Mouse (Mus musculus): ENCODE data around the gene Asb3.
"Not testable (repeated sequence)": the region's sequence is repeated elsewhere in the genome, so short reads cannot be mapped to it uniquely, and the experiment has no call there.

Gene Asb3

GRCm38 (mm10) chr11:31001169-31001908, 116.1 kb downstream of the Asb3 start:
- no peak for DNase-seq

DNA sequence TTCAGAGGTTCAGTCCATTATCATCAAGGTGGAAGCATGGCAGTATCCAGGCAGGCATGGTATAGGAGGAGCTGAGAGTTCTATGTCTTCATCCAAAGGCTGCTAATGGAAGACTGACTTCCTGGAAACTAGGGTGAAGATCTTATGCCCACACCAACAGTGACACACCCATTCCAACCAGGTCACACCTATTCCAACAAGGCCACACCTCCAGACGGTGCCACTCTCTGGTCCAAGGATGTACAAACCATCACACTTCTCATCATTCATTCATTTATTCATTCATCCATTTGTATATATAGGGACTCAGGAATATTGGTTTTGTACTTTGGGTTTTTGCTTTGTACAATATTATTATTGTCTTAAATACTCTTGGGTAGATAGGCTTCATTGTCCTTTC, 124.5 kb downstream of the Asb3 start:
- not testable (repeated sequence) for DNase-seq

DNA sequence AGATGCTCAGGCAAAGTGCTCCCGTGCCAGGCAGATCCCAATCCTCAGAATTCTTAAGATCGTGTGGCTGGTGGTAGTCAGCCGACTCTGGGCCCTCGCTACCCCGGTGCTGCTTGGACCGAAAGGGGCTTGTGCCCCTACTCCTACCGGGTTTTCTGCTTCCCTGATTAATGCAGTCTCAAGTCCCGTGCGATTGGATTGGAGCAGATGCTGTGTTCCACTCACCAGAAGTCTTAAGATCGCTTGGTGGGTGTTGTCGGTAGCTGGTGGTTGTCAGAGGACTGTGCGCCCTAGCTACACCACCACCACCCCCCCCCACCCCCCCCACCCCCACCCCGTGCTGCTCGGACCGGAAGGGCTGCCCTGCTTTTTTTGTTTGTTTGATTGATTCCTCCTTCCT, 132.2 kb downstream of the Asb3 start:
- DNase-seq, result not testable (repeated sequence)

GRCm38 (mm10) chr11:31034958-31035357, 149.7 kb downstream of the Asb3 start:
- DNase-seq, result no peak

- DNase-seq, result no peak
Observed at GRCm38 (mm10) chr11:31089973-31090372, 204.8 kb downstream of the Asb3 start.

- no peak for DNase-seq
Observed at GRCm38 (mm10) chr11:31090478-31090978, 205.3 kb downstream of the Asb3 start.

GRCm38 (mm10) chr11:31099519-31099918, 214.3 kb downstream of the Asb3 start:
- peak; percentile 77 for DNase-seq

DNA sequence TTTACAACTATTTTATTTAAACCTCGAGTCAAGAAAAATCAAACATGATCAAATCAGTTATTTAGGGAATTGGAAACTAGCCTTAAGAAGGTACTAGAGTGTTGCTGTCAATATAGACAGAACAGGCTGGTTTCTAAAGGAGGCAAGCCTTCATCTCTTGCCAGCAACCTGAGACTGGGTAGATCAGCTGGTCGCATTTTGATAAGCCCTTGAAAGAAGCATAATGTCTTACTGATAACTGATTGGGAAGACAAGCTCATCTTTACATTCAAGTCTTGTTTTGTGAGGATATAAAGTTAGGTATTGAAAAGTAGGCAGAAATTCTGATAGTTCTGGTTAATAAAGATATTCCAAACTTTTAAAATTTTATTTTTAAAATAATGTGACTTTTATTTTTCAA, 217.0 kb downstream of the Asb3 start:
- no peak for DNase-seq

DNA sequence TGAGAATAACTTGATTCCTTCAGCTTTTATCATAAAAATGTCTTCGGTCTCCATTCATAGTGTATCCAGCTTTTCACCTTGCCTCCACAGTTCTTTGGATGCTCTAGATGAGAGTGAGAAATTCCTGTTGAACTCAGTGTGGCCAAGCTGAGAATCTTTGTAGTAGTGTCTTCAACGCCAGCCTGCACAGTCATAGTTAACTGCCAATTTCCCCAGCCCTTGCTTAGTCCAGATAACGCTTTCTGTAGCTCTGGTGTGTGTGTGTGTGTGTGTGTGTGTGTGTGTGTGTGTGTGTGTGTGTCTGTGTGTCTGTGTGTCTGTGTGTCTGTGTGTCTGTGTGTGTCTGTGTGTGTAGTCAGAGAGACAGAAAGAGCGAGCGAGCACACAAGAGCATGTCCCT, 220.1 kb downstream of the Asb3 start:
- DNase-seq, result no peak

- DNase-seq, result not testable (repeated sequence)
Observed at GRCm38 (mm10) chr11:31126964-31127363, 241.7 kb downstream of the Asb3 start.

GRCm38 (mm10) chr11:31133726-31134125, 248.5 kb downstream of the Asb3 start:
- DNase-seq, result not testable (repeated sequence)

DNA sequence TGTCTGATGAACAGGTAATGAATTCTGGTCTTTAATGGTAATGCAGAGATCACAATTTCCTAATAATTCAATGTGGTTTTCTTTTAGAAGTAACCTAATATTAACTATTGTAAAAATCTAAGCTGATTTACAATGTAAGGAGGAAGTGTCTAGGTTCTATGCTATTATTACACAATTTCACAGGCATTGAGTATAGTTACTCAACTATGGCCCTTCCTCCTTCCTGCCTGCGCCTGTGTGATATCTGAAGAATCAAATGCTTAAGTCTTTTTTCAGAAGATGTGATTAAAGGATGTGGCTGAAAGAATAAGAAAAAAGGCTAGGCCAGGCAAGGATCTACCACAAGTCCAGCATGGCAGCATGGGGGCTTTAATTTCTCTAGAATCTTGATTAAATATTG, 249.6 kb downstream of the Asb3 start:
- not testable (repeated sequence) for DNase-seq

DNA sequence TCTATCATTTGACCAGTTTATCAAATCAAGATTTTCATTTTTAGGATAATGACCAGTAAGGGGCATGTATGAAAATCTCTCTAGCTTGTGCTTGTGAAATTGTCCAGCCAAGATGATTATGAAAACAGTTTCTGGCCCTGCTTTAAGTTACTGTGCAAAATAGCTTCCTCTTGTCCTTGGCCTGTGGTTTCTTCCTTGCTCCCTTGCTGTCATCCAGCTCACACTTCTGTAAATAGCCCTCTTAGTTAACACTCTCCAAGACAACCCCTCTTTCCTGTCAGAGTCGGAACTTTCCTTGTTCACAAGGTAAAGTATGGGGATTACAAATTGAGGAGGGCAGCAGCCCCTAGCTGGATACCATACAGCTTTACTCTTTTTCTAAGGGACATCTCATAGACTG, 253.2 kb downstream of the Asb3 start:
- DNase-seq, result not testable (repeated sequence)
